Mouse (Mus musculus): Measurements from ENCODE around the gene Igf2bp1. TPM values are rescaled to one million over a fixed set of nuclear protein-coding genes. Genes with fewer than 3 reads are reported as not detected.

The Igf2bp1 gene
- total RNA-seq, 2 experiments from 2014 or later = not detected

Small RNAs within 50 kb of the gene (microRNA-seq; reads per million reads assigned to microRNA genes)
- not detected for gene Mir3063

Other genes starting within 250 kb of the Igf2bp1 start
- 100 to 1,000 TPM; 355 to 388 TPM for gene Phospho1, start 181.4 kb downstream of the Igf2bp1 start, total RNA-seq (2021)
- gene Gngt2, start 168.7 kb downstream of the Igf2bp1 start, total RNA-seq (2021) = 1 to 10 TPM; 5.5 to 6.9 TPM
- 1 to 10 TPM; 3.0 to 4.2 TPM for gene Abi3, start 163.5 kb downstream of the Igf2bp1 start, total RNA-seq (2021)
- gene B4galnt2, start 91.0 kb downstream of the Igf2bp1 start, total RNA-seq (2021) = not detected
- not detected for gene Gip, start 18.6 kb upstream of the Igf2bp1 start, total RNA-seq (2021)
- gene Snf8, start 28.9 kb upstream of the Igf2bp1 start, total RNA-seq (2021) = 10 to 100 TPM; 33.4 to 35.7 TPM
- 10 to 100 TPM; 14.5 to 17.3 TPM for gene Ube2z, start 59.4 kb upstream of the Igf2bp1 start, total RNA-seq (2021)
- gene Atp5g1, start 69.7 kb upstream of the Igf2bp1 start, total RNA-seq (2021) = 1,000 to 10,000 TPM; 1,436 to 1,539 TPM
- not detected for gene Calcoco2, start 106.0 kb upstream of the Igf2bp1 start, total RNA-seq (2021)
- not detected for gene Ttll6, start 127.8 kb upstream of the Igf2bp1 start, total RNA-seq (2021)
- gene Hoxb13, start 188.4 kb upstream of the Igf2bp1 start, total RNA-seq (2021) = not detected